Mouse (Mus musculus): ENCODE measurements at regions not wholly inside any gene's neighbourhood (a gene's known extent, or its start where the extent isn't known, plus 50 kb on each side); places are given as distances from the start of the nearest gene placed in this dataset.

DNA sequence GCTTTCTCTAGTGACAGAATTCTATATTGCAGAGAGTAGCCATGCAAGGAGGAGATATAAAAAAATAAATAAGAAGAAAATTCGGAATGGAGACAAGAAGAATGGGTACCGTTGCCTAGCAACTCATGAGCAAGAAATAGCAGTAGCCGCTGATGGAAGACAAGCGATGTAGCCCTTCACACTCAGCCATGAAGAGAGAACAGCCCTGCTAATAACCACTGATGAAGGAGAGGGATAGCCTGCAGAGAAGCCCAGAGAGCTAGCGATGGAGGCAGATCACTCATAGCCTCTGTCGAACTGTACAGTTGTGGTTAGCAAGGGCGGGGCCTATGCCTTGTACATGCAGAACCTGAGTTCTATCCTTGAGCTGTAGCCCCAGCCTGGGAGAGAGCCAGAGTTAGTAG lies 118.4 kb upstream of the S1pr3 start:
- no peak overlapping the region for H3K4me3 ChIP-seq (ENCODE audit: low read depth, low read length)
- 80% methylated on average over 7 of the region's 7 CpGs for WGBS
- H3K9me3 ChIP-seq (ENCODE audit: control insufficient read depth, low read length): no peaks in the 10 kb centered on the region
- ATAC-seq (ENCODE audit: insufficient read depth, low FRiP score, low TSS enrichment) (no peak), DNase-seq (ENCODE audit: low spot score) (no peak)
- H3K9ac ChIP-seq (ENCODE audit: low read length): no peak overlapping the region
- H3K4me2 ChIP-seq (ENCODE audit: low read depth): no peak overlapping the region
- no peaks in the 10 kb centered on the region for H3K4me1 ChIP-seq (ENCODE audit: control insufficient read depth, insufficient read depth, low read length)
- H3K36me3 ChIP-seq (ENCODE audit: control insufficient read depth, insufficient read depth, low read length): no peaks in the 10 kb centered on the region
- no peaks in the 10 kb centered on the region for H3K27me3 ChIP-seq (ENCODE audit: control insufficient read depth, insufficient read depth, low read length)
- no peak overlapping the region for H3K27ac ChIP-seq (ENCODE audit: low read depth, low read length)

DNA sequence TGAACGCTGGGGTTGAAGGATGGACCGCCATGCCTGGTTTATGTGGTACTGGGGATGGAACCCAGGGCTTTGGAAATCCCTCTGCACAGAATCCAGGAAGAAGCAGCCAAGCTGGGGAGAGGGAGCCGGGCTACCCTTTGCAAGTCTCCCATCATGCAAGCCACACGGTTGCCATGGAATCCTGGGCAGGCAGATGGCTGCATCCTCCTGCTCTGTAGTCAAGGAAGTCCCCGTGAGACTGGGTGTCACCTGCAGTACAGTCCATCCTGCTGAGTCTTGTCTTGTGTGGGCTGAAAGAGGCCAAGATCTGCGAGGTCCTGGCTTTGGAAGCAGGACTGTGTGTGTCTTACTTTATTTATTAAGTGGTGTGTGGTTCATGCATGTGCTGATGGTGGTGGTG lies 117.5 kb upstream of the S1pr3 start:
- Histone ChIP-seq H3K27ac (ENCODE audit: low read depth, low read length) (no peak overlapping the region), H3K4me2 (ENCODE audit: low read depth) (no peak overlapping the region), H3K36me3 (ENCODE audit: control insufficient read depth, insufficient read depth, low read length) (no peaks in the 10 kb centered on the region), H3K27me3 (ENCODE audit: control insufficient read depth, insufficient read depth, low read length) (no peaks in the 10 kb centered on the region), H3K4me3 (ENCODE audit: low read depth, low read length) (no peak overlapping the region), H3K9me3 (ENCODE audit: control insufficient read depth, low read length) (no peaks in the 10 kb centered on the region), H3K4me1 (ENCODE audit: control insufficient read depth, insufficient read depth, low read length) (no peaks in the 10 kb centered on the region), H3K9ac (ENCODE audit: low read length) (no peak overlapping the region)
- ATAC-seq (ENCODE audit: insufficient read depth, low FRiP score, low TSS enrichment) (no peak), DNase-seq (ENCODE audit: low spot score) (no peak)
- 82% methylated on average over 6 of the region's 6 CpGs for WGBS

DNA sequence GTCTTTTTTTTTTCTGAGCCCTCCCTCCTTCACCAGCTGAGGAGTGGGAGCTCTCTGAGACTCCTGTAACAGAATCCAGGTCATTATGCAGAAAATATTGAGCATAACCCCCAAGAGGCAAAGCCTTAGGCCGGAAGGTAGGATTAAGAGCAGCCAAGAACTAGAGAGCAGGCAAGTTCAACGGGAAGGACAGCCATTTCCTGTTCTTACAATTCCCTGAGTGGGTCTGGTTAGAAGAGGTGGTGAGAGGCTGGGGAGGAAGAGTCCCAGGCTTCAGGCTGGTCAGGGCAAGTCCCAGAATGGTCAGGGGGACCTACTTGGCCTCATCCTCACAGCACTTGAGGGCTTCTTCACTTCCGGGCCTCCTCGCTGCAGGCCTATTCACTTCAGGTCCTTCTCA lies 115.4 kb upstream of the S1pr3 start:
- H3K4me2 ChIP-seq (ENCODE audit: low read depth): no peak overlapping the region
- H3K27me3 ChIP-seq (ENCODE audit: control insufficient read depth, insufficient read depth, low read length): no peaks in the 10 kb centered on the region
- no peak overlapping the region for H3K27ac ChIP-seq (ENCODE audit: low read depth, low read length)
- H3K36me3 ChIP-seq (ENCODE audit: control insufficient read depth, insufficient read depth, low read length): no peaks in the 10 kb centered on the region
- H3K9me3 ChIP-seq (ENCODE audit: control insufficient read depth, low read length): no peaks in the 10 kb centered on the region
- no peaks in the 10 kb centered on the region for H3K4me1 ChIP-seq (ENCODE audit: control insufficient read depth, insufficient read depth, low read length)
- ATAC-seq (ENCODE audit: insufficient read depth, low FRiP score, low TSS enrichment) (no peak), DNase-seq (ENCODE audit: low spot score) (no peak)
- H3K9ac ChIP-seq (ENCODE audit: low read length): no peak overlapping the region
- H3K4me3 ChIP-seq (ENCODE audit: low read depth, low read length): no peak overlapping the region
- 77% methylated on average over 4 of the region's 4 CpGs for WGBS

DNA sequence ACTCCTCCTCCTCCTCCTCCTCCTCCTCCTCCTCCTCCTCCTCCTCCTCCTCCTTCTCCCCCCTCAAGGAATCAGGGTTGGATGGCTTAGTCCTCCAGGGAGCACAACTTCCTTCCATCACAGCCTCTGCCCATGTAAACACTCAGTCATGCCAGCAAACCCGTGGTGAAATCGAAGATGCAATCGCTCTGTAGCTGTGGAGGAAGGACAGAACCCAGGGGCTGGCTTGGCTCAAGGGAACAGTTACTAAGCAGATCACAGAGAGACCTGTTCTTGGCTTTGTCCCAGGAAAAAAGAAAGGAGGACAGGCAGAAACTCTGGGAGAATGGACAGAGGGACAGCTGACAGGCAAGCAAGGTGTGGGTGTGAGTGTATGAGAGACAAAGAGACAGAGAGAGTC lies 112.6 kb upstream of the S1pr3 start:
- no peaks in the 10 kb centered on the region for H3K36me3 ChIP-seq (ENCODE audit: control insufficient read depth, insufficient read depth, low read length)
- H3K27me3 ChIP-seq (ENCODE audit: control insufficient read depth, insufficient read depth, low read length): no peaks in the 10 kb centered on the region
- H3K9me3 ChIP-seq (ENCODE audit: control insufficient read depth, low read length): no peaks in the 10 kb centered on the region
- DNase-seq (ENCODE audit: low spot score): no peak
- H3K27ac ChIP-seq (ENCODE audit: low read depth, low read length): no peak overlapping the region
- no peak overlapping the region for H3K4me2 ChIP-seq (ENCODE audit: low read depth)
- WGBS: 70% methylated on average over 3 of the region's 3 CpGs
- no peak for ATAC-seq (ENCODE audit: insufficient read depth, low FRiP score, low TSS enrichment)
- H3K4me1 ChIP-seq (ENCODE audit: control insufficient read depth, insufficient read depth, low read length): no peaks in the 10 kb centered on the region
- H3K4me3 ChIP-seq (ENCODE audit: low read depth, low read length): no peak overlapping the region
- no peak overlapping the region for H3K9ac ChIP-seq (ENCODE audit: low read length)

DNA sequence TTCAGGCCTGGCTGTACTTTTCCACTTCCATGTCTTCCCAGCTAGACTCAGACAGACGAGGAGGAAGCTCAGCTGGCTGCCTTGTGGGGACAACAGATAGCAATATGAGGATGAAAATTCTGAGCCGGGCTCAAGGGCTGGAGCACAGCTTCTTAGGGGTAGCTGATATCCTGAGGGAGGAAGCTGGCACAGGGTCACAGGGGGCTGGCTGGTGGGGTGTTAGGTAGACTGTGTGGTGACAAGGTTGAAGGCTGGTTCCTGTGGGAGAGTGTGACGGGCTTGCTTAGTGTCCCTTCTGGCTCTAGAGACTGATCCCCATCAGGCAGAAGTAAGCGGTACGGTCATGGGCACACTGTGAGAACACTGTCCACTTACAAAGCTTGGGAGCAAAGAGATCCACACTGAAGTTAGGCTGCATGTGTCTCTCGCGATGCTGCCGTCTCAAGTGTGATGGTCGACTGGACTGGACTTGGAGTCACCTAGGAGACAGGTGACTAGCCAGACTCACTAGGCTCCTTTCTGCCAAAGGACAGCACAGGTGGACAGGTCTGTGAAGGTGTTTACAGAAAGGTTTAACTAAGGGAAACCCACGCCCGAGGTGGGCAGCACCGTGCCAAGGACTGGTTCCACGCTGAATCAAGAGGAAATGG lies 111.1 kb upstream of the S1pr3 start:
- no peaks in the 10 kb centered on the region for H3K27me3 ChIP-seq (ENCODE audit: control insufficient read depth, insufficient read depth, low read length)
- H3K36me3 ChIP-seq (ENCODE audit: control insufficient read depth, insufficient read depth, low read length): no peaks in the 10 kb centered on the region
- no peak overlapping the region for H3K27ac ChIP-seq (ENCODE audit: low read depth, low read length)
- ATAC-seq (ENCODE audit: insufficient read depth, low FRiP score, low TSS enrichment) (no peak), DNase-seq (ENCODE audit: low spot score) (no peak)
- no peak overlapping the region for H3K9ac ChIP-seq (ENCODE audit: low read length)
- no peak overlapping the region for H3K4me3 ChIP-seq (ENCODE audit: low read depth, low read length)
- WGBS: 92% methylated on average over 13 of the region's 13 CpGs
- no peaks in the 10 kb centered on the region for H3K9me3 ChIP-seq (ENCODE audit: control insufficient read depth, low read length)
- no peak overlapping the region for H3K4me2 ChIP-seq (ENCODE audit: low read depth)
- no peaks in the 10 kb centered on the region for H3K4me1 ChIP-seq (ENCODE audit: control insufficient read depth, insufficient read depth, low read length)

DNA sequence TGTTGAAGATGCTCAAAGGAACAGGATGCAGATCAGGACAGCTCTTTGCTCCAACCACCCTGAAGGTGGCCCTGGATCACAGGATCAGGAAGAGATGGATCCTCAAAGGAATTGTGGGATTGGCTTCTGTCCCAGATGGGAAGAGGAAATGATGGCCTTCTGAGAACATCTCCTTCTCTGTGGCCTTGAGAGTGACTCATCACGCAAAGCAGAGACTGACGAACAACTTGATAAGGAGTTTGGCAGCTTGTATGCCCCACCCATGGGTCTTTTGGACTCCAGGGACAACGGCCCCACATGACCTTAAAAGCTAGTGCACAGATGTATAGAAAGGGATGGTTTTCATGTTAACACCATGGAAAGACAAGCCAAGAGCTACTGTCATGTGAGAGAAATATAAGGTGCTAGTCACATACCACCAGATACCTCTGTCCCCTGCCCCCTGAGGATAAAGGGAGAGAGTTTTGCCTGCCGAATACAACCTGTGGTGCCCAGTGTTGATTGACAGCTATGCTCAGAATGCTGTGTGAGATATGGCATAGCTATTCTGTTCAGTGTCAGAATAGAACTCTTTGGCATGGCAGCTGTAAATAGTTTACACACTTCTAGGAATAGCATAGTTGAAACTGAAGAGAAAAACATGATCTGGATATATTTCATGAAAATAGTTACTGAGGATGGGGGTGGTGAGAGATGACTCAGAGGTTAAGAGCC lies 109.2 kb upstream of the S1pr3 start:
- Histone ChIP-seq H3K27ac (ENCODE audit: low read depth, low read length) (no peak overlapping the region), H3K9ac (ENCODE audit: low read length) (no peak overlapping the region), H3K9me3 (ENCODE audit: control insufficient read depth, low read length) (no peaks in the 10 kb centered on the region), H3K4me1 (ENCODE audit: control insufficient read depth, insufficient read depth, low read length) (no peaks in the 10 kb centered on the region), H3K27me3 (ENCODE audit: control insufficient read depth, insufficient read depth, low read length) (no peaks in the 10 kb centered on the region), H3K4me2 (ENCODE audit: low read depth) (no peak overlapping the region), H3K36me3 (ENCODE audit: control insufficient read depth, insufficient read depth, low read length) (no peaks in the 10 kb centered on the region), H3K4me3 (ENCODE audit: low read depth, low read length) (no peak overlapping the region)
- DNase-seq (ENCODE audit: low spot score): no peak
- ATAC-seq (ENCODE audit: insufficient read depth, low FRiP score, low TSS enrichment): no peak
- 88% methylated on average over 4 of the region's 4 CpGs for WGBS

DNA sequence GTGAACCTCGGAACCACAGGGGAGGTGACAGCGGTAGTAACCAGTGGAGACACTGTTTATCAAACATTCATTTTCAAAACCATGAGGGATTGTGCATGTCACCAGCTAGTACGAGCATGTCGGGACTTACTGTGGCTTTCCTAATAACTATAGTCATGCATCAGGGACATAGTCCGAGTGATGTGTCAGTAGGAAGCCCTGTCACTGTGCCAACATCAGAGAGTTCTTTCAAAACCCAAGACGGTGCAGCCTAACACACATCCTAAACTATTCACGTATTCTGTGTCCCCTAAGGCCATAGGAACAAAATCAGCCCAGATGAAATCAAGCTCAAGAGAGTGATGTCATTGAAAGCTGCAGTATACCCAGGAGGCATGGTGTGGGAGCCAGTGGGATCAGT lies 107.0 kb upstream of the S1pr3 start:
- Histone ChIP-seq H3K9ac (ENCODE audit: low read length) (no peak overlapping the region), H3K27ac (ENCODE audit: low read depth, low read length) (no peak overlapping the region), H3K9me3 (ENCODE audit: control insufficient read depth, low read length) (no peaks in the 10 kb centered on the region), H3K4me1 (ENCODE audit: control insufficient read depth, insufficient read depth, low read length) (peaks cover 3% of the 10 kb centered on the region; the same call in 1 of the 2 replicates), H3K27me3 (ENCODE audit: control insufficient read depth, insufficient read depth, low read length) (no peaks in the 10 kb centered on the region), H3K4me2 (ENCODE audit: low read depth) (no peak overlapping the region), H3K4me3 (ENCODE audit: low read depth, low read length) (no peak overlapping the region), H3K36me3 (ENCODE audit: control insufficient read depth, insufficient read depth, low read length) (no peaks in the 10 kb centered on the region)
- DNase-seq (ENCODE audit: low spot score) (no peak), ATAC-seq (ENCODE audit: insufficient read depth, low FRiP score, low TSS enrichment) (no peak)
- 85% methylated on average over 7 of the region's 7 CpGs for WGBS

DNA sequence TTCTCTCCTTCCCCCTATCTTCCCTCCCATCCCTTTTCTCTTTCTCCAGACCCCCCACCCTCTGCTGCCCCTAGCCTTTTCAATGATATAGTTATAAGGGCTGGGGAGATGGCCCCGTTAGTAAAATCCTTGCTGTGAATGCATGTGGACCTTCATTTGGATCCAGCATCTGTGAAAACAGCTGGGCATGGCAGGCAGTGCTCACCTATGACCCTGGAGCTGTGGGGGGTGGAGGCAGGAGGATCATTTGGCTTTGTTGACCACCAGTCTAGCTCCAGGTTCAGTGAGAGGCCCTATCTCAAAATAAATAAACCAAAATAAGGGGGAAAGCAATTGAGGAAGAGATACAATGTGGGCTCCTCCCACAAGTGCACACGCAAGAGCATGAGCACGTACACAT lies 105.3 kb upstream of the S1pr3 start:
- Histone ChIP-seq H3K9me3 (ENCODE audit: control insufficient read depth, low read length) (no peaks in the 10 kb centered on the region), H3K9ac (ENCODE audit: low read length) (no peak overlapping the region), H3K36me3 (ENCODE audit: control insufficient read depth, insufficient read depth, low read length) (no peaks in the 10 kb centered on the region), H3K4me3 (ENCODE audit: low read depth, low read length) (no peak overlapping the region), H3K27me3 (ENCODE audit: control insufficient read depth, insufficient read depth, low read length) (no peaks in the 10 kb centered on the region), H3K27ac (ENCODE audit: low read depth, low read length) (no peak overlapping the region), H3K4me2 (ENCODE audit: low read depth) (no peak overlapping the region), H3K4me1 (ENCODE audit: control insufficient read depth, insufficient read depth, low read length) (peaks cover 6% of the 10 kb centered on the region; the same call in 1 of the 2 replicates)
- WGBS: 60% methylated on average over 3 of the region's 3 CpGs
- DNase-seq (ENCODE audit: low spot score): no peak
- no peak for ATAC-seq (ENCODE audit: insufficient read depth, low FRiP score, low TSS enrichment)

DNA sequence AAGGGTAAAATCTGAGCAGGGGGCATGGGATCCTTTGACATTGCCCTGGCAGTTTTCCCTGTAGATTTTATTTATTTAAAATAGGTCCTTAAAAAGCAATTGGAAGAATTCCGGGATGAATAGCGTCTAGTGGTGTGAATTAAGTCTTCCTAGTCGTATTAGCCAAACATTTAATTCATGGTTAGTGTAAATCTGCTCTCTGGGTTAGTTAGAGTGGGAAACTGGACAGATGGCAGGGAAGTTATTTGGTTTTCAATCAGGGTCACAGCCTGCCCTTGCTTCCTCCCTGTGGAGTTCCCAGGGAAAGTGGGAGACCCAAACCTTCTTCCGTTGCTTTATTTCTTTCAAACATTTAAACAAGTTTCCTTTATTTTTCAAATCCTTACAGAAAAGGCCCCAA lies 103.8 kb upstream of the S1pr3 start:
- H3K4me3 ChIP-seq (ENCODE audit: low read depth, low read length): no peak overlapping the region
- no peak overlapping the region for H3K4me2 ChIP-seq (ENCODE audit: low read depth)
- no peaks in the 10 kb centered on the region for H3K27me3 ChIP-seq (ENCODE audit: control insufficient read depth, insufficient read depth, low read length)
- no peak overlapping the region for H3K27ac ChIP-seq (ENCODE audit: low read depth, low read length)
- ATAC-seq (ENCODE audit: insufficient read depth, low FRiP score, low TSS enrichment) (no peak), DNase-seq (ENCODE audit: low spot score) (no peak)
- H3K36me3 ChIP-seq (ENCODE audit: control insufficient read depth, insufficient read depth, low read length): no peaks in the 10 kb centered on the region
- peaks cover 6% of the 10 kb centered on the region; the same call in 1 of the 2 replicates for H3K4me1 ChIP-seq (ENCODE audit: control insufficient read depth, insufficient read depth, low read length)
- 42% methylated on average over 4 of the region's 4 CpGs for WGBS
- no peaks in the 10 kb centered on the region for H3K9me3 ChIP-seq (ENCODE audit: control insufficient read depth, low read length)
- no peak overlapping the region for H3K9ac ChIP-seq (ENCODE audit: low read length)
